Mouse (Mus musculus): ENCODE data around the gene Prok2.

DNA sequence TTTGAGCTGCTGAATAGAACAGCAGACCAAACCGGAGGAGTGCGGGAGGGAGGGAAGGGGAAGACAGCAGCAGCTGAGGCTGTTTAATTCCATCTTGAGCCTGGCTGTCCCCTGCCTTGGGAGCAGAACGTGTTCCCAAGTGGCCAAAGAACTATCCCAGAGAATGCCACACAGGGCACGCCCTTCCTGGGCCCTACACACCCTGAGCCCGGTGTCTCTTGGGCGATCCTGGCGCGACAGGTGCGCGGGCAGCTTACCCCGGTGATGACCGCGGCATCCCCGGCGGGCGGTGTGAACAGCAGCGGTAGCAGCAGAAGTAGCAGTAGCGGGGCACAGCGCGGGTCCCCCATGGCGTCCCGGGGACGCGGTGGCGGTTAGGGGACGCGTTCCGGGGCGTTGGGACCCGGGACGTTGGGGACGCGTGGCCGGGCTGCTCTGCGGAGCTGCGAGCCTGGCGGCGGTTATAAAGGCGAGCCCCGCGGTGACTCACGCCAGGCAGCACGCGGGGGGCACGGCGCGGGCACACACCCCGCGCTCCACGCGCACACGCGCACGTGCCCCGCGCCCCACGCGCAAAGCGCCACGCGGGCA is at the start of gene Prok2:
- no peak for TF ChIP-seq NRF1 (IDR thresholded peaks at IDR 0.05; ENCODE audit: insufficient read depth, low read depth, low read length, poor library complexity, severe bottlenecking)
- TF ChIP-seq CTCF (IDR thresholded peaks at IDR 0.05 in 2 of 3, conservative IDR thresholded peaks at IDR 0.05 in 1 of 3; ENCODE audit: control insufficient read depth in 1 of 3, insufficient read depth in 1 of 3, low read depth in 2 of 3, low read length in 3 of 3, poor library complexity in 1 of 3, severe bottlenecking in 1 of 3): no peak
- no peak for TF ChIP-seq TAL1 (IDR thresholded peaks at IDR 0.05; ENCODE audit: low read length)
- TF ChIP-seq ELF1 (IDR thresholded peaks at IDR 0.05; ENCODE audit: low read depth, low read length): no peak
- TF ChIP-seq ZC3H11A (IDR thresholded peaks at IDR 0.05; ENCODE audit: low read depth, low read length): no peak

Data from MEL (cell line).